Mouse (Mus musculus): Measurements from ENCODE around the gene Doc2a. TPM values are rescaled to one million over a fixed set of nuclear protein-coding genes. Genes with fewer than 3 reads are reported as not detected.

Gene Doc2a
- total and polyA plus RNA-seq, 2 experiments from 2014 or later, result 31.5 to 148 TPM

Other genes with a start within 250 kb of the Doc2a start
Only the 30 nearest of the 31 such genes appear.
- 4.8 and 7.3 TPM in 2 replicates for gene Nupr1, start 216.6 kb upstream of the Doc2a start, total RNA-seq (2014; rRNA removed)
- gene Nupr1, start 216.6 kb upstream of the Doc2a start, polyA plus RNA-seq (2015; fragmentation: Nextera tagmentation; extraction: Ambion mirVana), result 15.5 and 18.0 TPM in 2 replicates
- gene Sgf29, start 198.1 kb upstream of the Doc2a start, total RNA-seq (2014; rRNA removed), result 22.8 and 37.1 TPM in 2 replicates
- gene Sgf29, start 198.1 kb upstream of the Doc2a start, polyA plus RNA-seq (2015; fragmentation: Nextera tagmentation; extraction: Ambion mirVana), result 59.6 and 62.3 TPM in 2 replicates
- 15.8 and 22.8 TPM in 2 replicates for gene Sult1a1, start 171.0 kb upstream of the Doc2a start, total RNA-seq (2014; rRNA removed)
- 15.4 and 16.0 TPM in 2 replicates for gene Sult1a1, start 171.0 kb upstream of the Doc2a start, polyA plus RNA-seq (2015; fragmentation: Nextera tagmentation; extraction: Ambion mirVana)
- gene Bola2, start 152.0 kb upstream of the Doc2a start, total RNA-seq (2014; rRNA removed), result 66.9 and 115 TPM in 2 replicates
- gene Bola2, start 152.0 kb upstream of the Doc2a start, polyA plus RNA-seq (2015; fragmentation: Nextera tagmentation; extraction: Ambion mirVana), result 139 and 205 TPM in 2 replicates
- gene Slx1b, start 151.6 kb upstream of the Doc2a start, total RNA-seq (2014; rRNA removed), result 15.8 and 17.9 TPM in 2 replicates
- 7.5 and 10.1 TPM in 2 replicates for gene Slx1b, start 151.6 kb upstream of the Doc2a start, polyA plus RNA-seq (2015; fragmentation: Nextera tagmentation; extraction: Ambion mirVana)
- 121 and 169 TPM in 2 replicates for gene Coro1a, start 139.6 kb upstream of the Doc2a start, total RNA-seq (2014; rRNA removed)
- gene Coro1a, start 139.6 kb upstream of the Doc2a start, polyA plus RNA-seq (2015; fragmentation: Nextera tagmentation; extraction: Ambion mirVana), result 118 and 146 TPM in 2 replicates
- 108 and 131 TPM in 2 replicates for gene Mapk3, start 87.8 kb upstream of the Doc2a start, total RNA-seq (2014; rRNA removed)
- 118 and 133 TPM in 2 replicates for gene Mapk3, start 87.8 kb upstream of the Doc2a start, polyA plus RNA-seq (2015; fragmentation: Nextera tagmentation; extraction: Ambion mirVana)
- gene Gdpd3, start 81.1 kb upstream of the Doc2a start, total RNA-seq (2014; rRNA removed), result 1.2 and 2.5 TPM in 2 replicates
- 0.93 and 0.97 TPM in 2 replicates for gene Gdpd3, start 81.1 kb upstream of the Doc2a start, polyA plus RNA-seq (2015; fragmentation: Nextera tagmentation; extraction: Ambion mirVana)
- 162 and 237 TPM in 2 replicates for gene Ypel3, start 70.5 kb upstream of the Doc2a start, total RNA-seq (2014; rRNA removed)
- 223 and 250 TPM in 2 replicates for gene Ypel3, start 70.5 kb upstream of the Doc2a start, polyA plus RNA-seq (2015; fragmentation: Nextera tagmentation; extraction: Ambion mirVana)
- gene Tbx6, start 65.9 kb upstream of the Doc2a start, total RNA-seq (2014; rRNA removed), result 0.31 and 0.38 TPM in 2 replicates
- gene Tbx6, start 65.9 kb upstream of the Doc2a start, polyA plus RNA-seq (2015; fragmentation: Nextera tagmentation; extraction: Ambion mirVana), result 0.10 and 0.11 TPM in 2 replicates
- gene Ppp4c, start 54.9 kb upstream of the Doc2a start, total RNA-seq (2014; rRNA removed), result 114 and 119 TPM in 2 replicates
- gene Ppp4c, start 54.9 kb upstream of the Doc2a start, polyA plus RNA-seq (2015; fragmentation: Nextera tagmentation; extraction: Ambion mirVana), result 161 and 172 TPM in 2 replicates
- gene Fam57b, start 49.7 kb upstream of the Doc2a start, total RNA-seq (2014; rRNA removed), result 33.2 and 34.4 TPM in 2 replicates
- 39.0 and 42.6 TPM in 2 replicates for gene Fam57b, start 49.7 kb upstream of the Doc2a start, polyA plus RNA-seq (2015; fragmentation: Nextera tagmentation; extraction: Ambion mirVana)
- gene 4930451I11Rik, start 15.8 kb upstream of the Doc2a start, total RNA-seq (2014; rRNA removed), result not detected in 2 replicates
- 0.62 TPM in 1 of 2 replicates, not detected in the other for gene 4930451I11Rik, start 15.8 kb upstream of the Doc2a start, polyA plus RNA-seq (2015; fragmentation: Nextera tagmentation; extraction: Ambion mirVana)
- 11.7 and 21.3 TPM in 2 replicates for gene Hirip3, start 14.6 kb downstream of the Doc2a start, total RNA-seq (2014; rRNA removed)
- 9.9 and 19.5 TPM in 2 replicates for gene Hirip3, start 14.6 kb downstream of the Doc2a start, polyA plus RNA-seq (2015; fragmentation: Nextera tagmentation; extraction: Ambion mirVana)
- 62.8 and 69.9 TPM in 2 replicates for gene Ino80e, start 15.0 kb downstream of the Doc2a start, total RNA-seq (2014; rRNA removed)
- 102 and 107 TPM in 2 replicates for gene Ino80e, start 15.0 kb downstream of the Doc2a start, polyA plus RNA-seq (2015; fragmentation: Nextera tagmentation; extraction: Ambion mirVana)
- 100 and 110 TPM in 2 replicates for gene Taok2, start 37.3 kb downstream of the Doc2a start, total RNA-seq (2014; rRNA removed)
- gene Taok2, start 37.3 kb downstream of the Doc2a start, polyA plus RNA-seq (2015; fragmentation: Nextera tagmentation; extraction: Ambion mirVana), result 30.5 and 42.6 TPM in 2 replicates
- gene Tmem219, start 75.5 kb downstream of the Doc2a start, total RNA-seq (2014; rRNA removed), result 22.8 and 23.8 TPM in 2 replicates
- gene Tmem219, start 75.5 kb downstream of the Doc2a start, polyA plus RNA-seq (2015; fragmentation: Nextera tagmentation; extraction: Ambion mirVana), result 44.7 and 45.4 TPM in 2 replicates
- 140 and 142 TPM in 2 replicates for gene Kctd13, start 81.5 kb downstream of the Doc2a start, total RNA-seq (2014; rRNA removed)
- 218 and 222 TPM in 2 replicates for gene Kctd13, start 81.5 kb downstream of the Doc2a start, polyA plus RNA-seq (2015; fragmentation: Nextera tagmentation; extraction: Ambion mirVana)
- 14.3 and 37.2 TPM in 2 replicates for gene Asphd1, start 102.2 kb downstream of the Doc2a start, total RNA-seq (2014; rRNA removed)
- gene Asphd1, start 102.2 kb downstream of the Doc2a start, polyA plus RNA-seq (2015; fragmentation: Nextera tagmentation; extraction: Ambion mirVana), result 10.3 and 13.6 TPM in 2 replicates
- gene Sez6l2, start 103.1 kb downstream of the Doc2a start, total RNA-seq (2014; rRNA removed), result 104 and 160 TPM in 2 replicates
- gene Sez6l2, start 103.1 kb downstream of the Doc2a start, polyA plus RNA-seq (2015; fragmentation: Nextera tagmentation; extraction: Ambion mirVana), result 38.3 and 45.3 TPM in 2 replicates
- gene Cdipt, start 128.5 kb downstream of the Doc2a start, total RNA-seq (2014; rRNA removed), result 120 and 158 TPM in 2 replicates
- 134 and 137 TPM in 2 replicates for gene Cdipt, start 128.5 kb downstream of the Doc2a start, polyA plus RNA-seq (2015; fragmentation: Nextera tagmentation; extraction: Ambion mirVana)
- gene Cdiptos, start 128.7 kb downstream of the Doc2a start, total RNA-seq (2014; rRNA removed), result not detected in 2 replicates
- gene Cdiptos, start 128.7 kb downstream of the Doc2a start, polyA plus RNA-seq (2015; fragmentation: Nextera tagmentation; extraction: Ambion mirVana), result 0.53 and 0.62 TPM in 2 replicates
- gene Mvp, start 167.2 kb downstream of the Doc2a start, total RNA-seq (2014; rRNA removed), result 4.8 and 6.9 TPM in 2 replicates
- 3.3 and 3.4 TPM in 2 replicates for gene Mvp, start 167.2 kb downstream of the Doc2a start, polyA plus RNA-seq (2015; fragmentation: Nextera tagmentation; extraction: Ambion mirVana)
- gene Pagr1b, start 169.1 kb downstream of the Doc2a start, total RNA-seq (2014; rRNA removed), result 3.8 TPM in 1 of 2 replicates, not detected in the other
- gene Pagr1b, start 169.1 kb downstream of the Doc2a start, polyA plus RNA-seq (2015; fragmentation: Nextera tagmentation; extraction: Ambion mirVana), result 1.0 TPM in 1 of 2 replicates, not detected in the other
- gene Pagr1a, start 169.9 kb downstream of the Doc2a start, total RNA-seq (2014; rRNA removed), result 19.2 and 21.9 TPM in 2 replicates
- gene Pagr1a, start 169.9 kb downstream of the Doc2a start, polyA plus RNA-seq (2015; fragmentation: Nextera tagmentation; extraction: Ambion mirVana), result 18.1 and 31.6 TPM in 2 replicates
- 49.1 and 53.6 TPM in 2 replicates for gene Gm42742, start 173.7 kb downstream of the Doc2a start, total RNA-seq (2014; rRNA removed)
- gene Gm42742, start 173.7 kb downstream of the Doc2a start, polyA plus RNA-seq (2015; fragmentation: Nextera tagmentation; extraction: Ambion mirVana), result 36.7 and 42.2 TPM in 2 replicates
- 68.2 and 77.8 TPM in 2 replicates for gene Prrt2, start 173.8 kb downstream of the Doc2a start, total RNA-seq (2014; rRNA removed)
- 84.1 and 84.3 TPM in 2 replicates for gene Prrt2, start 173.8 kb downstream of the Doc2a start, polyA plus RNA-seq (2015; fragmentation: Nextera tagmentation; extraction: Ambion mirVana)
- 176 and 200 TPM in 2 replicates for gene Maz, start 179.6 kb downstream of the Doc2a start, total RNA-seq (2014; rRNA removed)
- 69.5 and 73.9 TPM in 2 replicates for gene Maz, start 179.6 kb downstream of the Doc2a start, polyA plus RNA-seq (2015; fragmentation: Nextera tagmentation; extraction: Ambion mirVana)
- 6.2 and 6.5 TPM in 2 replicates for gene Kif22, start 195.1 kb downstream of the Doc2a start, total RNA-seq (2014; rRNA removed)
- gene Kif22, start 195.1 kb downstream of the Doc2a start, polyA plus RNA-seq (2015; fragmentation: Nextera tagmentation; extraction: Ambion mirVana), result 16.6 and 17.3 TPM in 2 replicates
- gene Zg16, start 239.9 kb downstream of the Doc2a start, total RNA-seq (2014; rRNA removed), result not detected in 2 replicates
- gene Zg16, start 239.9 kb downstream of the Doc2a start, polyA plus RNA-seq (2015; fragmentation: Nextera tagmentation; extraction: Ambion mirVana), result not detected in 2 replicates

All from forebrain, postnatal 0 days (tissue).